15 mouse cellular contexts compared by ENCODE assay signal in genomic region chr10:3562165-3562564, GRCm38 (mm10). TPM values are rescaled to one million over a fixed set of nuclear protein-coding genes. Genes with fewer than 3 reads are reported as not detected.
DNase-seq lines count a peak whose midpoint lies in the region; ATAC-seq and TF ChIP-seq lines count a peak whose summit lies in the region.
"Had no signal": no experiment of that assay in that cellular context is flagged by ENCODE, and none has a peak within 500 bp of the region (broad histone marks: within the 10 kb centered on the region; RNA-seq: fewer than 3 reads in every experiment).

No protein-coding gene starts in this region.

- H3K4me3 ChIP-seq in liver, postnatal 0 days (ENCODE audit: low read depth, low read length): no peak overlapping the region
- H3K4me3 ChIP-seq in liver, embryonic 12.5 days: no peak overlapping the region
- H3K4me3 ChIP-seq in neural tube, embryonic 15.5 days (replicated peaks): no peak overlapping the region
- H3K4me3 ChIP-seq: hindbrain, embryonic 12.5 days; stomach, embryonic 15.5 days had no signal

- H3K27ac ChIP-seq in liver, postnatal 0 days (ENCODE audit: low read depth): no peak overlapping the region
- no peak overlapping the region for H3K27ac ChIP-seq in liver, embryonic 12.5 days
- H3K27ac ChIP-seq in neural tube, embryonic 15.5 days (replicated peaks): no peak overlapping the region
- H3K27ac ChIP-seq: hindbrain, embryonic 12.5 days; macrophage; stomach, embryonic 15.5 days had no signal

- H3K27me3 ChIP-seq in liver, postnatal 0 days (ENCODE audit: insufficient read depth, low read length): no peaks in the 10 kb centered on the region
- H3K27me3 ChIP-seq in liver, embryonic 12.5 days (replicated peaks): no peaks in the 10 kb centered on the region
- no peaks in the 10 kb centered on the region for H3K27me3 ChIP-seq in neural tube, embryonic 15.5 days (replicated peaks)
- H3K27me3 ChIP-seq: hindbrain, embryonic 12.5 days; stomach, embryonic 15.5 days had no signal

- TF ChIP-seq EP300 in liver, postnatal 0 days (IDR thresholded peaks at IDR 0.05; ENCODE audit: low read depth): no peak

- no peak overlapping the region for H3K4me2 ChIP-seq in liver, postnatal 0 days (ENCODE audit: low read depth, low read length)
- H3K4me2 ChIP-seq in liver, embryonic 12.5 days: no peak overlapping the region
- no peak overlapping the region for H3K4me2 ChIP-seq in neural tube, embryonic 15.5 days
- H3K4me2 ChIP-seq: hindbrain, embryonic 12.5 days; stomach, embryonic 15.5 days had no signal

- peak; percentile 17 for DNase-seq in embryo, embryonic 11 days
- no peak for DNase-seq in embryo, embryonic 9.5 days (ENCODE audit: extremely low spot score)
- no peak for DNase-seq in liver, postnatal 0 days
- peak; percentile 8 for DNase-seq in NIH3T3 (ENCODE audit: low read depth)
- peak; percentile 48 for DNase-seq in retina, embryonic 14.5 days (ENCODE audit: low spot score)
- no peak for DNase-seq in adrenal gland, postnatal 10 days
- DNase-seq: adrenal gland, adult 8-10 months; kidney, postnatal 36 days had no signal

- H3K9ac ChIP-seq in liver, postnatal 0 days (replicated peaks): no peak overlapping the region
- no peak overlapping the region for H3K9ac ChIP-seq in liver, embryonic 12.5 days
- H3K9ac ChIP-seq in neural tube, embryonic 15.5 days (replicated peaks): no peak overlapping the region
- H3K9ac ChIP-seq: hindbrain, embryonic 12.5 days; stomach, embryonic 15.5 days had no signal

- peak; percentile 56 for TF ChIP-seq CTCF in liver, postnatal 0 days (IDR thresholded peaks at IDR 0.05; ENCODE audit: low read depth)

- no peak for ATAC-seq in liver, postnatal 0 days
- ATAC-seq in liver, embryonic 12.5 days: no peak
- no peak for ATAC-seq in neural tube, embryonic 15.5 days (ENCODE audit: low FRiP score)

- H3K9me3 ChIP-seq in liver, postnatal 0 days (ENCODE audit: low read length): no peaks in the 10 kb centered on the region
- H3K9me3 ChIP-seq in liver, embryonic 12.5 days (replicated peaks): no peaks in the 10 kb centered on the region
- no peaks in the 10 kb centered on the region for H3K9me3 ChIP-seq in neural tube, embryonic 15.5 days (replicated peaks)
- H3K9me3 ChIP-seq: hindbrain, embryonic 12.5 days; stomach, embryonic 15.5 days had no signal

- no peaks in the 10 kb centered on the region for H3K4me1 ChIP-seq in liver, postnatal 0 days (ENCODE audit: insufficient read depth)
- no peaks in the 10 kb centered on the region for H3K4me1 ChIP-seq in liver, embryonic 12.5 days
- H3K4me1 ChIP-seq in neural tube, embryonic 15.5 days: 0 out of 2 replicates have a peak, but pooled peaks cover 2% of the 10 kb centered on the region
- H3K4me1 ChIP-seq: hindbrain, embryonic 12.5 days had no signal

- no peaks in the 10 kb centered on the region for H3K36me3 ChIP-seq in liver, postnatal 0 days (replicated peaks; ENCODE audit: insufficient read depth, low read length)
- no peaks in the 10 kb centered on the region for H3K36me3 ChIP-seq in liver, embryonic 12.5 days
- H3K36me3 ChIP-seq in neural tube, embryonic 15.5 days: no peaks in the 10 kb centered on the region
- H3K36me3 ChIP-seq: hindbrain, embryonic 12.5 days; stomach, embryonic 15.5 days had no signal

RNA-seq across cellular contexts. Expression of gene Iyd, which starts 22.1 kb away (rescaled TPM):
- polyA plus RNA-seq in liver, postnatal 0 days (2015; fragmentation: Nextera tagmentation; extraction: Ambion mirVana): 43.4 and 46.5 TPM in 2 replicates
- 3.7 and 3.9 TPM in 2 replicates for polyA plus RNA-seq in liver, embryonic 12.5 days (2016; fragmentation: Nextera tagmentation; extraction: Ambion mirVana)
- 10 to 100 TPM in 1 of 2 experiments, 1 to 10 TPM in 1; 8.2 to 20.4 TPM for total RNA-seq in adrenal gland, postnatal 10 days (2021)
- polyA plus RNA-seq in neural tube, embryonic 15.5 days (2015; fragmentation: Nextera tagmentation; extraction: Ambion mirVana): 0.37 and 0.45 TPM in 2 replicates
- total RNA-seq: heart, adult 18-20 months had no signal
- polyA plus RNA-seq: forebrain, embryonic 11.5 days; hindbrain, embryonic 12.5 days; macrophage had no signal

Comparison
In these comparisons a context has a peak if more than half of its experiments do, and no peak if none do; other contexts are left out.
1. DNase-seq: peak in embryo, embryonic 11 days (single experiment), NIH3T3 (single experiment) and retina, embryonic 14.5 days (single experiment); none in embryo, embryonic 9.5 days (single experiment), liver, postnatal 0 days (single experiment) and adrenal gland, postnatal 10 days (single experiment).